Mouse (Mus musculus) forebrain, embryonic 14.5 days (tissue): ENCODE measurements around the gene Gm21969. TPM values are rescaled to one million over a fixed set of nuclear protein-coding genes. Genes with fewer than 3 reads are reported as not detected.

Experiments
- ATAC-seq: fragments of 200-750 bp; cut with Nextera tagmentation; 2 replicates; pipeline ENCODE4 v1.8.0; 2017; ENCODE audit warnings: mild to moderate bottlenecking, moderate library complexity
- DNase-seq: peaks from one replicate; pipeline ENCODE4 v3.0.0-alpha.2; 2015; ENCODE audit warnings: low spot score
- H3K27ac ChIP-seq: fragments of 300-500 bp; sonication (generic); 2 replicates; pipeline ENCODE4 v1.5.1; 2014; ENCODE audit warnings: low read depth, mild to moderate bottlenecking, control low read depth, low read length, moderate library complexity
- H3K27me3 ChIP-seq: fragments of 300-500 bp; sonication (generic); replicated peaks from 2 replicates; pipeline ENCODE4 v1.6.1; 2014; ENCODE audit warnings: low read length, control low read depth, mixed read lengths; ENCODE audit not compliant: control insufficient read depth, insufficient read depth
- H3K36me3 ChIP-seq: fragments of 300-500 bp; sonication (generic); 2 replicates; pipeline ENCODE4 v1.6.1; 2014; ENCODE audit warnings: low read length, control low read depth; ENCODE audit not compliant: control insufficient read depth, insufficient read depth
- H3K4me1 ChIP-seq: fragments of 300-500 bp; sonication (generic); 2 replicates; pipeline ENCODE4 v1.6.1; 2014; ENCODE audit warnings: antibody characterized with exemption, low read length, control low read depth; ENCODE audit not compliant: control insufficient read depth, insufficient read depth
- H3K4me2 ChIP-seq: fragments of 300-500 bp; sonication (generic); 2 replicates; pipeline ENCODE4 v1.6.1; 2014; ENCODE audit warnings: mild to moderate bottlenecking, control low read depth, low read length
- H3K4me3 ChIP-seq: fragments of 300-500 bp; sonication (generic); 2 replicates; pipeline ENCODE4 v1.5.1; 2014; ENCODE audit warnings: low read depth, low read length, control low read depth
- H3K9ac ChIP-seq: fragments of 300-500 bp; sonication (generic); 2 replicates; pipeline ENCODE4 v1.6.1; 2014; ENCODE audit warnings: mild to moderate bottlenecking, low read length, control low read depth, moderate library complexity
- H3K9me3 ChIP-seq: fragments of 300-500 bp; sonication (generic); replicated peaks from 2 replicates; pipeline ENCODE4 v1.6.1; 2016; ENCODE audit warnings: low read length, control low read depth, mixed read lengths; ENCODE audit not compliant: control insufficient read depth
- WGBS: fragments of 180-500 bp; shearing (Covaris S2); extraction: QIAGEN DNeasy Blood & Tissue Kit; methylation state at CpG from one replicate; pipeline ENCODE4 v1.1.7; 2014; 5-methylcytosine and 5-hydroxymethylcytosine counted together
- polyA plus RNA-seq: library from polyadenylated mRNA; unstranded; fragments of >200 nt; fragmentation: Nextera tagmentation; extraction: Ambion mirVana; gene quantifications from 2 replicates; pipeline ENCODE4 v1.2.1, GENCODE M21; 2014

The Gm21969 gene
- polyA plus RNA-seq, 1 experiment from 2014 or later = not detected

DNA sequence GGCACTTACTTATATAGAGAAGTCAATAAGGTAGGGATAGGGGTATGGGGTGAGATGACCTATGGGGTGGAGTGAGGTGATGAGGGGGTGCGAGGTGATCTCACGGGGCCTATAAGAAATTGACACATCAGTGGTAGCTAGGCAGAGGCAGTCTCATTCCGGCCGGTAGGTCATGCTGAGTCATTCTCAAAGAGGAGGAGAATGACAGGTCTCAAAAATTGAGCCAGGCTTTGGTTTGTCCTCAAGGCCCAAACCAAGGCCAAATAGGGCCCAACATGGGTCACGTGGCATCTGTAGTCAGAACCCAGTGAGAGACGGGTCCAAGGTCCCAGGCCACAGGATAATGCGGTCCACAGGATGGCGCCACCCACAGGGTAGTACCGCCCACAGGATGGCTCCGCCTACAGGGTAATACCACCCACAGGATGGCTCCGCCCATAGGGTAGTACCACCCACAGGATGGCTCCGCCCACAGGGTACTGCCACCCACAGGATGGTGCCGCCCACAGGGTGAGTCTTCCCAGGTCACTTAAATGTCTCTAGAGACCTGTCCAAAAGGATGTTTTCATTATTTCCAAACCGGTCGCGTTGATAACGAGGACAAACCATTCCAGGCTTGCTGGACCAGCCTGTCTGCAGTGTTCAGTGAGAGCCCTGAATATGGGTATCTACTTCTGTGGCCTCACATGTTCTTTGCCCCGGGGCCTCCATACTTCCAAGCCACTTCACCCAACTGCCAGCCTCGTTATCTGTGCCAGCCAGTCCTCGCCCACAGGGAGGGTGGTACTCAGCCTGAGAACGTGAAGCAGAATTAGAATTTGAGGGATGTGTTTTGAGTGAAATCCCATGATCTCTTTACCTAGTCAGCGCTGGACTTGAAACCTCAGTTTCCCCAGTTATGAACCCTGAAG is 81.0 kb downstream of the Gm21969 start:
- ATAC-seq = no peak
- no peak for DNase-seq
- no peaks in the 10 kb centered on the region for H3K9me3 ChIP-seq
- no peak overlapping the region for H3K27ac ChIP-seq
- H3K27me3 ChIP-seq = no peaks in the 10 kb centered on the region
- no peaks in the 10 kb centered on the region for H3K36me3 ChIP-seq
- 75% methylated on average over 22 of the region's 22 CpGs for whole genome bisulfite sequencing
- no peak overlapping the region for H3K4me2 ChIP-seq
- H3K9ac ChIP-seq = no peak overlapping the region
- no peaks in the 10 kb centered on the region for H3K4me1 ChIP-seq
- no peak overlapping the region for H3K4me3 ChIP-seq

DNA sequence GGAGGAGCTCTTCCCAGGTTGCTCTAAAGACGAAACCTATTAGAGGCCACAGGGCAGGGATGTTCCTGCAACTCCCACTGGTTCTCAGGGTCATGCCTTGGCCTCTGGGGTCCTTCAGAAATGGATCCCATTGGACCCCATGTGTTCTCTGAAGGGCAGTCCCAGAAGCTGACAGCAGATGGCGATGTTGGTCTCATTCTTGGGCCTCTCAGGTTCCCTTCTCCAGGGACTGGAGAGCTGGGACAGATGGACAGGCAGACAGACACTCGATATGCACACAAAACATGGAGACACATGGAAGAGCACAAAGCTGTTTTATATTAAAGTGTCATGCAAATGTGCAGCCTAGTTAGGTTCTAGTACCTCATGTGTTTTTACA is 81.6 kb downstream of the Gm21969 start:
- WGBS = 6% methylated on average over 3 of the region's 3 CpGs
- no peak overlapping the region for H3K4me3 ChIP-seq
- DNase-seq = peak; percentile 79
- H3K27ac ChIP-seq = no peak overlapping the region
- 0 out of 2 replicates have a peak, but pooled peaks have one; percentile 44 for ATAC-seq
- no peaks in the 10 kb centered on the region for H3K27me3 ChIP-seq
- no peak overlapping the region for H3K4me2 ChIP-seq
- no peak overlapping the region for H3K9ac ChIP-seq
- no peaks in the 10 kb centered on the region for H3K9me3 ChIP-seq
- no peaks in the 10 kb centered on the region for H3K36me3 ChIP-seq
- H3K4me1 ChIP-seq = no peaks in the 10 kb centered on the region

DNA sequence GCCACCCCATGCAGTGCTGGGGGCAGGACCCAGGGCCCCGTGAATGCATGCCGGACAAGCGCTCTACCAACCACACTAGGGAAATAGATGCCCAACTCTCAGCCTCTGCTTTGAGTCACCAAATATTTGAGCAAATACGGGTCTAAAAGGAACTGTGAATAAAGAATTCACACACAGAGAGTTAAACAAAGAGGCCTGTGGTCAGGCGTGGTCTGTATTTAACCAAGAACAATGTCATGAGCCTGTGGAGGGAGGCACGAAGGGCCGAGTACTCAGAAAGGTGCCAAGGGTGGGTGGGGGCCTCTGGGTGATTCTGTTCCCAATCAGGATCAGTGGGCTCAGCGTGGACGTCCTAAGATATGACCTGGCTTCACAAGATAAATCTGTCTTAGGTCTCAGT is 85.1 kb downstream of the Gm21969 start:
- no peak overlapping the region for H3K4me3 ChIP-seq
- no peak overlapping the region for H3K4me2 ChIP-seq
- no peaks in the 10 kb centered on the region for H3K4me1 ChIP-seq
- no peak overlapping the region for H3K27ac ChIP-seq
- DNase-seq (no peak), ATAC-seq (no peak)
- no peaks in the 10 kb centered on the region for H3K9me3 ChIP-seq
- no peak overlapping the region for H3K9ac ChIP-seq
- 48% methylated on average over 9 of the region's 9 CpGs for WGBS
- no peaks in the 10 kb centered on the region for H3K36me3 ChIP-seq
- no peaks in the 10 kb centered on the region for H3K27me3 ChIP-seq

DNA sequence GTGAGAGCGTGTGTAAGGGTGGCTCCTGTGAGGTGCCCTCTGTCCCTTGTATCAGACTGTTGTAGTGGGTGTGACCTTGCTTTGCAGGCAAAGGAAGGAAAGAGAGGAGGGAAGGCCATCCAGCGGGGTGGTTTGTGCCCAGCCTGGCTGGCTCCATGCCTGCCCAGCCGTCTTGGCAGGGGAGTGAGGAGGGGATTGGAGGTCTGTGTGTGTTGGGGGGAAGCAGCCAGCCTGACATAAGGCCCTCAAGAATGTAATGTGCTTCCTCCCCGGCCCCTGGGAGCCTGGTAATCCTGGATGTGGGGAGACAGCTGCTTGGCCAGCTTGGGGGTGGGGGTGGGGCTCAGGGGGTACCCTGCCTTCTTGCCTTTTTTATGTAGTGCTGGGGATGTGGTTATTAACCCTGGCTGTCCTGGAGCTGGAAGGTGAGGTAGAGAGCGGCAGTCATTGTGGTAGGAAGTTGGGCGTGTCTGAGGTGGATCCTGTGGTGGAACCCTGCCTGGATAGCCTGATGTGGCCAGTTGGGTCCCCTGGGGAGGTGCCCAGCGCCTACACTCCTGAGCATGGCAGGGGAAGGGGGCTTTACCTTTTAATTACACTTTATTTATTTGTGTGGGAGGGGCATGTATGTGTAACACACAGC is 86.8 kb downstream of the Gm21969 start:
- no peak overlapping the region for H3K4me2 ChIP-seq
- no peak for ATAC-seq
- no peaks in the 10 kb centered on the region for H3K4me1 ChIP-seq
- DNase-seq = peak; percentile 35
- WGBS = 31% methylated on average over 7 of the region's 7 CpGs
- H3K4me3 ChIP-seq = no peak overlapping the region
- no peak overlapping the region for H3K27ac ChIP-seq
- no peaks in the 10 kb centered on the region for H3K36me3 ChIP-seq
- H3K9me3 ChIP-seq = no peaks in the 10 kb centered on the region
- no peak overlapping the region for H3K9ac ChIP-seq
- H3K27me3 ChIP-seq = no peaks in the 10 kb centered on the region

DNA sequence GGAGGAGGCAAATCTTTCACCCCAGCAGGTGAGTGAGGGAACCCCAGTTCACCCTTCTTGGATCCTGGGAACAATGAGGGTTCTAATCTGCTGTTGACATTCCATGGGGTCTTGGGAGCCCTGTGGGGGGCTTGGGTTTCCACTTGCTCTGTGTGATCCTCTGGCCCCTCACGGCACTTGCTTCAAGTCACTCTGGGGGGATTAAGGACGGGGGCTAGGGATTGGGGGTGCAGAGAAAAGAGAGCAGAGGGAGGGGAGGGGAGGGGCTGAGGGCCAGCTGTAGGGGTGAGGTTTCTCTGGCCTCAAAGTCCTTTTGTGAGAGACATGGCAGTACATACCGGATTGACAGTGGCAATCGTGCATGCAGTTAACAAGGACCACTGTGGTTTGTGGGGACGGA is 90.3 kb downstream of the Gm21969 start:
- WGBS = 12% methylated on average over 5 of the region's 5 CpGs
- H3K4me2 ChIP-seq = no peak overlapping the region
- DNase-seq = no peak
- H3K9ac ChIP-seq = no peak overlapping the region
- H3K27me3 ChIP-seq = no peaks in the 10 kb centered on the region
- H3K36me3 ChIP-seq = no peaks in the 10 kb centered on the region
- H3K27ac ChIP-seq = no peak overlapping the region
- no peak overlapping the region for H3K4me3 ChIP-seq
- ATAC-seq = no peak
- H3K9me3 ChIP-seq = no peaks in the 10 kb centered on the region
- H3K4me1 ChIP-seq = no peaks in the 10 kb centered on the region

DNA sequence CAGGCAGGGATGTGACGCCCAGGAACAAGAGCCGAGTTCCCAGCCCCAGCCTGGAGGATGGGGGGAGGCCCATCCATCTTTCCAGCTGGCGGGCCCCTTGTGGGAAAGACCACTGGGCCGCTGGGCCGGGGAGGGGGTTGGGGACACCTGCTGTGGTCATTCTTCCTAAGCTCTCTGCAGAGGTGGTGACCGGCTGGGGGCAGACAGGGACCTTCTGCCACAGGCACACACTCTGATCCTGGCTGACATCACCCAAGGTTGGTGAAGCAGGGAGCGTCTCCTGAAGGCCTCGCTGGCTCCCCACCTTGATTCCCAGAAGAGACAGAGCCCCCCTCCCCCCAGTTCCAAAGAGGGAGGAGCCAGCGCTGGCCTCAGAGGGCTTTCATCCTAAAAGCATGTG is 94.8 kb downstream of the Gm21969 start:
- Histone ChIP-seq H3K36me3 (no peaks in the 10 kb centered on the region), H3K9ac (no peak overlapping the region), H3K4me1 (no peaks in the 10 kb centered on the region), H3K27ac (no peak overlapping the region), H3K9me3 (no peaks in the 10 kb centered on the region), H3K27me3 (no peaks in the 10 kb centered on the region), H3K4me3 (no peak overlapping the region), H3K4me2 (no peak overlapping the region)
- DNase-seq (no peak), ATAC-seq (no peak)
- WGBS = 7% methylated on average over 9 of the region's 9 CpGs

DNA sequence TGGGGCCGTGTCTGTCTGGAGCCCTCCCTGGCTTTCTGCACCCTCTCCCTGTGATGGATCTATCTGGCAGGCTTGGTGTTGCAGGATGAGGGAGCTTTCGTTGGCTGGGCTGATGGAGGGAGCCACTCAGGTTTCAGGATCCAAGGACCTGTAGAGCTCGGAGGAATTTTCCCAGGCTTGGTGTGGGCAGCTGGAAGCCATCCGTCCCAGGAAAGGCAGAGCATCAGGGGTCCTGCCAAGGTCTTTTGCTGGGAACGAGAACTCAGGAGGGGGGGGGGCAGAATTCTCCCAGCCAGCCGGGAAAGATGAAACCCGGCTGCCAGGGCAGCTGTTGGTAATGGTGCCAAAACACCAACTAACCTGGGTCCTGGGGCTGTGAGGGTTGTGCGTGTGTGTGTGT is 95.6 kb downstream of the Gm21969 start:
- WGBS = 62% methylated on average over 8 of the region's 8 CpGs

DNA sequence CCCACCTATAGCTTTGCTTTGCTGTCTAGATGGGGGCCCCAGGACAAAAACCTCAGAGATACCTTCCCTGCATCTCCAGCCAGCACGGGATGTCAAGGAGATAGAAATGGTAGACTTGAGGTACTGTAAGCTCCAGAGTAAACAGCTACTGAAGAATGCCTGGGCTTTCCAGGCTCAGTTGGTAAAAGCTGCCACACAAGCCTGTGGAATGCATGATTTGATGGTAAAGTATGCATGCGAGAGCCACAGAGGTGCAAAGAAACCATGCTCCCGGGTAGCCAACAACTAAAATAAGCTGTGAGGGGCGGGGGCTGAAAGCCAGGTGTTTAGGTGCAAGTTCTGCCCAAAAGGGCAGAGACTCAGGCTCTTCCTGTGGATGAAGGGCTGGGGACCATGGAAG is 99.9 kb downstream of the Gm21969 start:
- H3K9ac ChIP-seq = no peak overlapping the region
- WGBS = 73% methylated on average over 4 of the region's 4 CpGs

More for the DNA sequence above, 95.6 kb downstream of the Gm21969 start:
- no peaks in the 10 kb centered on the region for H3K27me3 ChIP-seq
- H3K4me2 ChIP-seq = no peak overlapping the region
- no peaks in the 10 kb centered on the region for H3K36me3 ChIP-seq
- H3K4me1 ChIP-seq = no peaks in the 10 kb centered on the region
- no peak overlapping the region for H3K9ac ChIP-seq
- no peak overlapping the region for H3K4me3 ChIP-seq
- H3K27ac ChIP-seq = no peak overlapping the region
- ATAC-seq (no peak), DNase-seq (no peak)
- H3K9me3 ChIP-seq = no peaks in the 10 kb centered on the region

DNA sequence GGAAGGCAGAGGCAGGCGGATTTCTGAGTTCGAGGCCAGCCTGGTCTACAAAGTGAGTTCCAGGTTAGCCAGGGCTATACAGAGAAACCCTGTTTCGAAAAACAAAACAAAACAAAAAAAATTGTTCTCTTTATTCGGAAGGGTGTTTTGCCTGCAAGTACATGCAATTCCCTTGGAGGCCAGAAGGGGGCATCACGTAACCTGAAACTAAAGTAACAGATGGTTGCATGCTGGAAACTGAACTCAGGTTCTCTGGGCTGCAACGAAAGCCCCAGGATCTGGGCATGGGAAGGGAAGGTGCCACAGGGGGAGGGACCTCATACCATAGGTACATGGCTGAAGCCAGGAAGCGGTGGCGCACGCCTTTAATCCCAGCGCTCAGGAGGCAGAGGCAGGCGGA is 100.5 kb downstream of the Gm21969 start:
- Histone ChIP-seq H3K9me3 (no peaks in the 10 kb centered on the region), H3K4me3 (no peak overlapping the region), H3K9ac (no peak overlapping the region), H3K4me1 (no peaks in the 10 kb centered on the region), H3K4me2 (no peak overlapping the region), H3K27ac (no peak overlapping the region), H3K27me3 (no peaks in the 10 kb centered on the region), H3K36me3 (no peaks in the 10 kb centered on the region)
- WGBS = 84% methylated on average over 11 of the region's 11 CpGs
- DNase-seq (no peak), ATAC-seq (no peak)

More for the DNA sequence above, 99.9 kb downstream of the Gm21969 start:
- no peaks in the 10 kb centered on the region for H3K9me3 ChIP-seq
- H3K27ac ChIP-seq = no peak overlapping the region
- H3K4me3 ChIP-seq = no peak overlapping the region
- DNase-seq = no peak
- no peaks in the 10 kb centered on the region for H3K27me3 ChIP-seq
- H3K4me1 ChIP-seq = no peaks in the 10 kb centered on the region
- H3K36me3 ChIP-seq = no peaks in the 10 kb centered on the region
- no peak overlapping the region for H3K4me2 ChIP-seq
- ATAC-seq = no peak
